Comparison of ENCODE assay signal across 8 mouse cellular contexts in genomic region chr4:41275927-41276326, GRCm38 (mm10). TPM values are rescaled to one million over a fixed set of nuclear protein-coding genes. Genes with fewer than 3 reads are reported as not detected.
A peak's percentile ranks its signal among the peaks of the same experiment; 100 is the strongest.
DNase-seq lines count a peak whose midpoint lies in the region; ATAC-seq and TF ChIP-seq lines count a peak whose summit lies in the region.

No protein-coding gene starts in this region.

- DNase-seq in heart, adult 18-20 months: no peak
- DNase-seq in midbrain, embryonic 11.5 days (ENCODE audit: low spot score, missing footprints): no peak
- DNase-seq in layer of hippocampus, postnatal 14 days (ENCODE audit: low spot score in 2 of 2): no peak
- no peak for DNase-seq in Muller cell, postnatal 12 days (ENCODE audit: inconsistent ontology term)
- no peak for DNase-seq in cerebellum, adult 11 months

- ATAC-seq in heart, embryonic 15.5 days (replicated peaks; ENCODE audit: insufficient number of reproducible peaks, insufficient read depth, low FRiP score, low read depth): no peak
- no peak for ATAC-seq in hindbrain, embryonic 12.5 days (ENCODE audit: low FRiP score)
- ATAC-seq in midbrain, embryonic 11.5 days (ENCODE audit: low FRiP score): no peak

- TF ChIP-seq POLR2A in bone marrow macrophage, adult 2 months (IDR thresholded peaks at IDR 0.05; ENCODE audit: borderline replicate concordance, low read depth, low read length): no peak

- no peaks in the 10 kb centered on the region for H3K27me3 ChIP-seq in heart, embryonic 15.5 days
- no peaks in the 10 kb centered on the region for H3K27me3 ChIP-seq in hindbrain, embryonic 12.5 days
- H3K27me3 ChIP-seq in midbrain, embryonic 11.5 days (ENCODE audit: control insufficient read depth, insufficient read depth, low read length): no peaks in the 10 kb centered on the region

- peak overlapping the region; percentile 82 for H3K4me3 ChIP-seq in heart, embryonic 15.5 days
- H3K4me3 ChIP-seq in bone marrow macrophage, adult 2 months (ENCODE audit: insufficient read depth, low read length): peak overlapping the region; percentile 67
- peak overlapping the region; percentile 85 for H3K4me3 ChIP-seq in hindbrain, embryonic 12.5 days
- H3K4me3 ChIP-seq in midbrain, embryonic 11.5 days (ENCODE audit: low read depth, low read length): peak overlapping the region; percentile 86

- H3K4me1 ChIP-seq in heart, embryonic 15.5 days (replicated peaks): peaks cover 23% of the 10 kb centered on the region
- H3K4me1 ChIP-seq in bone marrow macrophage, adult 2 months (ENCODE audit: control insufficient read depth, insufficient read depth, low read length): peaks cover 19% of the 10 kb centered on the region
- H3K4me1 ChIP-seq in hindbrain, embryonic 12.5 days: peaks cover 26% of the 10 kb centered on the region
- H3K4me1 ChIP-seq in midbrain, embryonic 11.5 days (ENCODE audit: control insufficient read depth, insufficient read depth, low read length): peaks cover 20% of the 10 kb centered on the region

- TF ChIP-seq CTCF in bone marrow macrophage, adult 2 months (IDR thresholded peaks at IDR 0.05; ENCODE audit: low read depth, low read length): no peak

- H3K36me3 ChIP-seq in heart, embryonic 15.5 days: 0 out of 2 replicates have a peak, but pooled peaks cover 2% of the 10 kb centered on the region
- peaks cover 2% of the 10 kb centered on the region for H3K36me3 ChIP-seq in hindbrain, embryonic 12.5 days
- H3K36me3 ChIP-seq in midbrain, embryonic 11.5 days (ENCODE audit: control insufficient read depth, insufficient read depth, low read length): no peaks in the 10 kb centered on the region

- H3K4me2 ChIP-seq in heart, embryonic 15.5 days: peak overlapping the region; percentile 79
- H3K4me2 ChIP-seq in hindbrain, embryonic 12.5 days (replicated peaks): peak overlapping the region; percentile 60
- H3K4me2 ChIP-seq in midbrain, embryonic 11.5 days: peak overlapping the region; percentile 82

- H3K27ac ChIP-seq in heart, embryonic 15.5 days: peak overlapping the region; percentile 93
- H3K27ac ChIP-seq in bone marrow macrophage, adult 2 months (ENCODE audit: insufficient read depth, low read depth, low read length): peak overlapping the region; percentile 56
- H3K27ac ChIP-seq in hindbrain, embryonic 12.5 days: peak overlapping the region; percentile 89
- peak overlapping the region; percentile 8; the same call in 1 of the 2 replicates for H3K27ac ChIP-seq in midbrain, embryonic 11.5 days (ENCODE audit: low read depth, low read length)

- no peaks in the 10 kb centered on the region for H3K9me3 ChIP-seq in heart, embryonic 15.5 days (replicated peaks)
- no peaks in the 10 kb centered on the region for H3K9me3 ChIP-seq in hindbrain, embryonic 12.5 days (replicated peaks)
- no peaks in the 10 kb centered on the region for H3K9me3 ChIP-seq in midbrain, embryonic 11.5 days (ENCODE audit: control insufficient read depth, low read length)

- 71% methylated on average over 5 of the region's 5 CpGs for WGBS in heart, embryonic 15.5 days
- WGBS in hindbrain, embryonic 12.5 days: 72% methylated on average over 5 of the region's 5 CpGs
- WGBS in midbrain, embryonic 11.5 days: 76% methylated on average over 5 of the region's 5 CpGs

- peak overlapping the region; percentile 51 for H3K9ac ChIP-seq in heart, embryonic 15.5 days
- H3K9ac ChIP-seq in hindbrain, embryonic 12.5 days: peak overlapping the region; percentile 89
- peak overlapping the region; percentile 94 for H3K9ac ChIP-seq in midbrain, embryonic 11.5 days (ENCODE audit: low read length)

RNA-seq across cellular contexts. Expression of gene Ubap2, which starts 1.0 kb away (rescaled TPM):
- 47.0 and 58.1 TPM in 2 replicates for polyA plus RNA-seq in heart, embryonic 15.5 days (2015; fragmentation: Nextera tagmentation; extraction: Ambion mirVana)
- 10 to 100 TPM; 44.2 to 54.9 TPM for total RNA-seq in heart, adult 18-20 months (2021)
- polyA plus RNA-seq in bone marrow macrophage, adult 2 months (2012; ENCODE audit: insufficient read depth, insufficient read length, missing spikeins): 30.6 and 37.2 TPM in 2 replicates
- 71.1 and 91.1 TPM in 2 replicates for polyA plus RNA-seq in hindbrain, embryonic 12.5 days (2016; fragmentation: Nextera tagmentation; extraction: Ambion mirVana)
- 60.5 and 67.0 TPM in 2 replicates for polyA plus RNA-seq in midbrain, embryonic 11.5 days (2014; fragmentation: Nextera tagmentation; extraction: Ambion mirVana)
- 10 to 100 TPM; 40.7 to 50.6 TPM for total RNA-seq in layer of hippocampus, postnatal 14 days (2021)

RNA-seq across cellular contexts. Expression of gene Dcaf12, which starts 38.8 kb away (rescaled TPM):
- 50.2 and 57.2 TPM in 2 replicates for polyA plus RNA-seq in heart, embryonic 15.5 days (2015; fragmentation: Nextera tagmentation; extraction: Ambion mirVana)
- total RNA-seq in heart, adult 18-20 months (2021): 10 to 100 TPM; 32.4 to 32.9 TPM
- polyA plus RNA-seq in bone marrow macrophage, adult 2 months (2012; ENCODE audit: insufficient read depth, insufficient read length, missing spikeins): 47.2 and 47.4 TPM in 2 replicates
- 73.5 and 79.7 TPM in 2 replicates for polyA plus RNA-seq in hindbrain, embryonic 12.5 days (2016; fragmentation: Nextera tagmentation; extraction: Ambion mirVana)
- polyA plus RNA-seq in midbrain, embryonic 11.5 days (2014; fragmentation: Nextera tagmentation; extraction: Ambion mirVana): 49.2 and 51.4 TPM in 2 replicates
- total RNA-seq in layer of hippocampus, postnatal 14 days (2021): 10 to 100 TPM; 51.0 to 54.5 TPM

Comparison
In these comparisons a context has a peak if more than half of its experiments do, and no peak if none do; other contexts are left out.
1. H3K27ac ChIP-seq: peak in every context shown above with its lines; median percentile 93 in heart, embryonic 15.5 days; 89 in hindbrain, embryonic 12.5 days; 56 in bone marrow macrophage, adult 2 months; 8 in midbrain, embryonic 11.5 days.